Mouse (Mus musculus) heart, embryonic 11.5 days (tissue): ENCODE measurements at regions not wholly inside any gene's neighbourhood (a gene's known extent, or its start where the extent isn't known, plus 50 kb on each side); places are given as distances from the start of the nearest gene placed in this dataset.

Source experiments
- ATAC-seq: fragments of 200-750 bp; cut with Nextera tagmentation; replicated peaks from 2 replicates; pipeline ENCODE4 v1.8.0; 2017; ENCODE audit warnings: moderate library complexity; ENCODE audit not compliant: insufficient number of reproducible peaks, low FRiP score, low TSS enrichment
- H3K27ac ChIP-seq: fragments of 300-500 bp; sonication (generic); 2 replicates; pipeline ENCODE4 v1.5.1; 2014; ENCODE audit warnings: mild to moderate bottlenecking, low read depth, low read length
- H3K27me3 ChIP-seq: fragments of 300-500 bp; sonication (generic); 2 replicates; pipeline ENCODE4 v1.6.1; 2014; ENCODE audit warnings: mild to moderate bottlenecking, low read length, mixed read lengths; ENCODE audit not compliant: control insufficient read depth, insufficient read depth
- H3K36me3 ChIP-seq: fragments of 300-500 bp; sonication (generic); 2 replicates; pipeline ENCODE4 v1.6.1; 2014; ENCODE audit warnings: mild to moderate bottlenecking, low read length, moderate library complexity, mixed read lengths; ENCODE audit not compliant: control insufficient read depth, insufficient read depth
- H3K4me1 ChIP-seq: fragments of 300-500 bp; sonication (generic); 2 replicates; pipeline ENCODE4 v1.6.1; 2014; ENCODE audit warnings: low read length; ENCODE audit not compliant: control insufficient read depth, insufficient read depth
- H3K4me2 ChIP-seq: fragments of 300-500 bp; sonication (generic); 2 replicates; pipeline ENCODE4 v1.6.1; 2014; ENCODE audit warnings: mild to moderate bottlenecking, moderate library complexity
- H3K4me3 ChIP-seq: fragments of 300-500 bp; sonication (generic); 2 replicates; pipeline ENCODE4 v1.5.1; 2014; ENCODE audit warnings: low read depth, low read length
- H3K9ac ChIP-seq: fragments of 300-500 bp; sonication (generic); 2 replicates; pipeline ENCODE4 v1.6.1; 2014; ENCODE audit warnings: mild to moderate bottlenecking, low read depth, low read length, moderate library complexity
- H3K9me3 ChIP-seq: fragments of 300-500 bp; sonication (generic); replicated peaks from 2 replicates; pipeline ENCODE4 v1.6.1; 2016; ENCODE audit warnings: low read length; ENCODE audit not compliant: control insufficient read depth
- WGBS: fragments of 180-500 bp; shearing (Covaris S2); extraction: QIAGEN DNeasy Blood & Tissue Kit; methylation state at CpG from one replicate; pipeline ENCODE4 v1.1.7; 2014; ENCODE audit not compliant: insufficient replicate concordance; 5-methylcytosine and 5-hydroxymethylcytosine counted together

GRCm38 (mm10) chr13:51290021-51290424, 118.4 kb upstream of the S1pr3 start:
- no peak overlapping the region for H3K4me2 ChIP-seq
- no peaks in the 10 kb centered on the region for H3K36me3 ChIP-seq
- no peak overlapping the region for H3K27ac ChIP-seq
- 84% methylated on average over 7 of the region's 7 CpGs for WGBS
- no peaks in the 10 kb centered on the region for H3K27me3 ChIP-seq
- ATAC-seq: no peak
- H3K9me3 ChIP-seq: no peaks in the 10 kb centered on the region; the same call in 1 of the 2 replicates
- no peak overlapping the region for H3K4me3 ChIP-seq
- H3K4me1 ChIP-seq: no peaks in the 10 kb centered on the region; the same call in none of the 2 replicates
- no peak overlapping the region for H3K9ac ChIP-seq

DNA sequence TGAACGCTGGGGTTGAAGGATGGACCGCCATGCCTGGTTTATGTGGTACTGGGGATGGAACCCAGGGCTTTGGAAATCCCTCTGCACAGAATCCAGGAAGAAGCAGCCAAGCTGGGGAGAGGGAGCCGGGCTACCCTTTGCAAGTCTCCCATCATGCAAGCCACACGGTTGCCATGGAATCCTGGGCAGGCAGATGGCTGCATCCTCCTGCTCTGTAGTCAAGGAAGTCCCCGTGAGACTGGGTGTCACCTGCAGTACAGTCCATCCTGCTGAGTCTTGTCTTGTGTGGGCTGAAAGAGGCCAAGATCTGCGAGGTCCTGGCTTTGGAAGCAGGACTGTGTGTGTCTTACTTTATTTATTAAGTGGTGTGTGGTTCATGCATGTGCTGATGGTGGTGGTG, 117.5 kb upstream of the S1pr3 start:
- H3K4me3 ChIP-seq: no peak overlapping the region
- no peaks in the 10 kb centered on the region for H3K27me3 ChIP-seq
- H3K4me2 ChIP-seq: no peak overlapping the region
- H3K9ac ChIP-seq: no peak overlapping the region
- H3K4me1 ChIP-seq: peaks cover 6% of the 10 kb centered on the region
- WGBS: 72% methylated on average over 6 of the region's 6 CpGs
- H3K36me3 ChIP-seq: no peaks in the 10 kb centered on the region
- no peak overlapping the region for H3K27ac ChIP-seq
- H3K9me3 ChIP-seq: no peaks in the 10 kb centered on the region; the same call in 1 of the 2 replicates
- no peak for ATAC-seq

- H3K27me3 ChIP-seq: no peaks in the 10 kb centered on the region
- no peaks in the 10 kb centered on the region for H3K36me3 ChIP-seq
- 70% methylated on average over 4 of the region's 4 CpGs for WGBS
- ATAC-seq: no peak
- H3K4me3 ChIP-seq: no peak overlapping the region
- no peak overlapping the region for H3K4me2 ChIP-seq
- H3K27ac ChIP-seq: no peak overlapping the region
- H3K9ac ChIP-seq: no peak overlapping the region
- H3K4me1 ChIP-seq: peaks cover 10% of the 10 kb centered on the region
- H3K9me3 ChIP-seq: no peaks in the 10 kb centered on the region; the same call in 1 of the 2 replicates
These were observed 115.4 kb upstream of the S1pr3 start for GRCm38 (mm10) chr13:51293047-51293446.

DNA sequence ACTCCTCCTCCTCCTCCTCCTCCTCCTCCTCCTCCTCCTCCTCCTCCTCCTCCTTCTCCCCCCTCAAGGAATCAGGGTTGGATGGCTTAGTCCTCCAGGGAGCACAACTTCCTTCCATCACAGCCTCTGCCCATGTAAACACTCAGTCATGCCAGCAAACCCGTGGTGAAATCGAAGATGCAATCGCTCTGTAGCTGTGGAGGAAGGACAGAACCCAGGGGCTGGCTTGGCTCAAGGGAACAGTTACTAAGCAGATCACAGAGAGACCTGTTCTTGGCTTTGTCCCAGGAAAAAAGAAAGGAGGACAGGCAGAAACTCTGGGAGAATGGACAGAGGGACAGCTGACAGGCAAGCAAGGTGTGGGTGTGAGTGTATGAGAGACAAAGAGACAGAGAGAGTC, 112.6 kb upstream of the S1pr3 start:
- Histone ChIP-seq H3K4me1 (peaks cover 10% of the 10 kb centered on the region), H3K4me3 (no peak overlapping the region), H3K9me3 (no peaks in the 10 kb centered on the region), H3K27me3 (no peaks in the 10 kb centered on the region), H3K36me3 (no peaks in the 10 kb centered on the region), H3K27ac (no peak overlapping the region), H3K4me2 (no peak overlapping the region), H3K9ac (no peak overlapping the region)
- 39% methylated on average over 3 of the region's 3 CpGs for WGBS
- ATAC-seq: no peak

DNA sequence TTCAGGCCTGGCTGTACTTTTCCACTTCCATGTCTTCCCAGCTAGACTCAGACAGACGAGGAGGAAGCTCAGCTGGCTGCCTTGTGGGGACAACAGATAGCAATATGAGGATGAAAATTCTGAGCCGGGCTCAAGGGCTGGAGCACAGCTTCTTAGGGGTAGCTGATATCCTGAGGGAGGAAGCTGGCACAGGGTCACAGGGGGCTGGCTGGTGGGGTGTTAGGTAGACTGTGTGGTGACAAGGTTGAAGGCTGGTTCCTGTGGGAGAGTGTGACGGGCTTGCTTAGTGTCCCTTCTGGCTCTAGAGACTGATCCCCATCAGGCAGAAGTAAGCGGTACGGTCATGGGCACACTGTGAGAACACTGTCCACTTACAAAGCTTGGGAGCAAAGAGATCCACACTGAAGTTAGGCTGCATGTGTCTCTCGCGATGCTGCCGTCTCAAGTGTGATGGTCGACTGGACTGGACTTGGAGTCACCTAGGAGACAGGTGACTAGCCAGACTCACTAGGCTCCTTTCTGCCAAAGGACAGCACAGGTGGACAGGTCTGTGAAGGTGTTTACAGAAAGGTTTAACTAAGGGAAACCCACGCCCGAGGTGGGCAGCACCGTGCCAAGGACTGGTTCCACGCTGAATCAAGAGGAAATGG, 111.1 kb upstream of the S1pr3 start:
- H3K27me3 ChIP-seq: no peaks in the 10 kb centered on the region
- H3K36me3 ChIP-seq: no peaks in the 10 kb centered on the region
- H3K27ac ChIP-seq: no peak overlapping the region
- H3K4me3 ChIP-seq: no peak overlapping the region
- WGBS: 85% methylated on average over 13 of the region's 13 CpGs
- no peaks in the 10 kb centered on the region for H3K9me3 ChIP-seq
- no peak overlapping the region for H3K9ac ChIP-seq
- no peak overlapping the region for H3K4me2 ChIP-seq
- H3K4me1 ChIP-seq: peaks cover 10% of the 10 kb centered on the region
- ATAC-seq: no peak

DNA sequence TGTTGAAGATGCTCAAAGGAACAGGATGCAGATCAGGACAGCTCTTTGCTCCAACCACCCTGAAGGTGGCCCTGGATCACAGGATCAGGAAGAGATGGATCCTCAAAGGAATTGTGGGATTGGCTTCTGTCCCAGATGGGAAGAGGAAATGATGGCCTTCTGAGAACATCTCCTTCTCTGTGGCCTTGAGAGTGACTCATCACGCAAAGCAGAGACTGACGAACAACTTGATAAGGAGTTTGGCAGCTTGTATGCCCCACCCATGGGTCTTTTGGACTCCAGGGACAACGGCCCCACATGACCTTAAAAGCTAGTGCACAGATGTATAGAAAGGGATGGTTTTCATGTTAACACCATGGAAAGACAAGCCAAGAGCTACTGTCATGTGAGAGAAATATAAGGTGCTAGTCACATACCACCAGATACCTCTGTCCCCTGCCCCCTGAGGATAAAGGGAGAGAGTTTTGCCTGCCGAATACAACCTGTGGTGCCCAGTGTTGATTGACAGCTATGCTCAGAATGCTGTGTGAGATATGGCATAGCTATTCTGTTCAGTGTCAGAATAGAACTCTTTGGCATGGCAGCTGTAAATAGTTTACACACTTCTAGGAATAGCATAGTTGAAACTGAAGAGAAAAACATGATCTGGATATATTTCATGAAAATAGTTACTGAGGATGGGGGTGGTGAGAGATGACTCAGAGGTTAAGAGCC, 109.2 kb upstream of the S1pr3 start:
- no peak for ATAC-seq
- no peaks in the 10 kb centered on the region for H3K36me3 ChIP-seq
- H3K4me1 ChIP-seq: peaks cover 10% of the 10 kb centered on the region
- no peaks in the 10 kb centered on the region for H3K27me3 ChIP-seq
- WGBS: 35% methylated on average over 4 of the region's 4 CpGs
- H3K27ac ChIP-seq: no peak overlapping the region
- no peak overlapping the region for H3K4me3 ChIP-seq
- no peaks in the 10 kb centered on the region for H3K9me3 ChIP-seq
- no peak overlapping the region for H3K9ac ChIP-seq
- H3K4me2 ChIP-seq: no peak overlapping the region

DNA sequence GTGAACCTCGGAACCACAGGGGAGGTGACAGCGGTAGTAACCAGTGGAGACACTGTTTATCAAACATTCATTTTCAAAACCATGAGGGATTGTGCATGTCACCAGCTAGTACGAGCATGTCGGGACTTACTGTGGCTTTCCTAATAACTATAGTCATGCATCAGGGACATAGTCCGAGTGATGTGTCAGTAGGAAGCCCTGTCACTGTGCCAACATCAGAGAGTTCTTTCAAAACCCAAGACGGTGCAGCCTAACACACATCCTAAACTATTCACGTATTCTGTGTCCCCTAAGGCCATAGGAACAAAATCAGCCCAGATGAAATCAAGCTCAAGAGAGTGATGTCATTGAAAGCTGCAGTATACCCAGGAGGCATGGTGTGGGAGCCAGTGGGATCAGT, 107.0 kb upstream of the S1pr3 start:
- Histone ChIP-seq H3K4me1 (no peaks in the 10 kb centered on the region; the same call in 1 of the 2 replicates), H3K27ac (no peak overlapping the region), H3K27me3 (no peaks in the 10 kb centered on the region), H3K4me3 (no peak overlapping the region), H3K9ac (no peak overlapping the region), H3K36me3 (no peaks in the 10 kb centered on the region), H3K9me3 (no peaks in the 10 kb centered on the region), H3K4me2 (no peak overlapping the region)
- ATAC-seq: no peak
- 83% methylated on average over 7 of the region's 7 CpGs for WGBS

DNA sequence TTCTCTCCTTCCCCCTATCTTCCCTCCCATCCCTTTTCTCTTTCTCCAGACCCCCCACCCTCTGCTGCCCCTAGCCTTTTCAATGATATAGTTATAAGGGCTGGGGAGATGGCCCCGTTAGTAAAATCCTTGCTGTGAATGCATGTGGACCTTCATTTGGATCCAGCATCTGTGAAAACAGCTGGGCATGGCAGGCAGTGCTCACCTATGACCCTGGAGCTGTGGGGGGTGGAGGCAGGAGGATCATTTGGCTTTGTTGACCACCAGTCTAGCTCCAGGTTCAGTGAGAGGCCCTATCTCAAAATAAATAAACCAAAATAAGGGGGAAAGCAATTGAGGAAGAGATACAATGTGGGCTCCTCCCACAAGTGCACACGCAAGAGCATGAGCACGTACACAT, 105.3 kb upstream of the S1pr3 start:
- Histone ChIP-seq H3K4me2 (no peak overlapping the region), H3K36me3 (no peaks in the 10 kb centered on the region), H3K4me1 (no peaks in the 10 kb centered on the region; the same call in 1 of the 2 replicates), H3K27me3 (no peaks in the 10 kb centered on the region), H3K9ac (no peak overlapping the region), H3K9me3 (no peaks in the 10 kb centered on the region), H3K27ac (no peak overlapping the region), H3K4me3 (no peak overlapping the region)
- 66% methylated on average over 3 of the region's 3 CpGs for WGBS
- ATAC-seq: no peak

GRCm38 (mm10) chr13:51304631-51305030, 103.8 kb upstream of the S1pr3 start:
- no peak overlapping the region for H3K4me2 ChIP-seq
- H3K4me3 ChIP-seq: no peak overlapping the region
- no peaks in the 10 kb centered on the region for H3K36me3 ChIP-seq
- H3K9me3 ChIP-seq: no peaks in the 10 kb centered on the region
- no peak for ATAC-seq
- H3K27ac ChIP-seq: no peak overlapping the region
- no peaks in the 10 kb centered on the region for H3K27me3 ChIP-seq
- 72% methylated on average over 4 of the region's 4 CpGs for WGBS
- H3K4me1 ChIP-seq: no peaks in the 10 kb centered on the region; the same call in 1 of the 2 replicates
- H3K9ac ChIP-seq: no peak overlapping the region
